Mouse (Mus musculus): ENCODE data around the gene N4bp2.

DNA sequence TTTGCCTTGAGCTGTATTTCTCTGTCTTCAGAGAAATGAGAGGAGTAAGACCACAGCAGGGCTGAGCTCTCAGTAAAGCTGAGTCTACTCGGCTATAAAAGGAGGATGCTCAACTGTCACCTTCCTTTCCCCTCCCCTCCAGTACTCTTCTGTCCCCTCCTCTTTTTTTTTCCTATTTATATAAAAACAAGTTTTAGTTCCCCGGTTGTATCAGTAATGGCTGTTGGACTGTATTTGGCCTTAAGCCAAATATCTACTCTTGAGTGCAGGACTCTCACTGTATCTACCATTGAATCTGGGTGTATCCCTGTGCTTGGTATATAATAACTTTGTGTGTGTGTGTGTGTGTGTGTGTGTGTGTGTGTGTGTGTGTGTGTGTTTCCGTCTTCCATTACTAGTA is 31.4 kb downstream of the N4bp2 start:
- TF ChIP-seq GATA1 (IDR thresholded peaks at IDR 0.05; ENCODE audit: borderline replicate concordance, low read length) = no peak
- TF ChIP-seq FLI1 (IDR thresholded peaks at IDR 0.05; ENCODE audit: low read length) = no peak

Measured in megakaryocyte, embryonic 14.5 days (primary cell).